Mouse (Mus musculus) CD8-positive naive resting alpha-beta T cell, adult 2 months (primary cell): ENCODE measurements around the gene Pi16.
"Not testable (repeated sequence)": the region's sequence is repeated elsewhere in the genome, so short reads cannot be mapped to it uniquely, and the experiment has no call there.

Experiments used
- DNase-seq, 2 experiments: peaks; one replicate each; pipeline ENCODE4 v3.0.0; 2022; ENCODE audit warnings: low read depth in 2 of 2, low spot score in 2 of 2

Gene Pi16

GRCm38 (mm10) chr17:29317380-29317779 is at the start of gene Pi16:
Gene Pi16, plus strand, starts transcription at chr17:29317680.
- not testable (repeated sequence) for DNase-seq

DNA sequence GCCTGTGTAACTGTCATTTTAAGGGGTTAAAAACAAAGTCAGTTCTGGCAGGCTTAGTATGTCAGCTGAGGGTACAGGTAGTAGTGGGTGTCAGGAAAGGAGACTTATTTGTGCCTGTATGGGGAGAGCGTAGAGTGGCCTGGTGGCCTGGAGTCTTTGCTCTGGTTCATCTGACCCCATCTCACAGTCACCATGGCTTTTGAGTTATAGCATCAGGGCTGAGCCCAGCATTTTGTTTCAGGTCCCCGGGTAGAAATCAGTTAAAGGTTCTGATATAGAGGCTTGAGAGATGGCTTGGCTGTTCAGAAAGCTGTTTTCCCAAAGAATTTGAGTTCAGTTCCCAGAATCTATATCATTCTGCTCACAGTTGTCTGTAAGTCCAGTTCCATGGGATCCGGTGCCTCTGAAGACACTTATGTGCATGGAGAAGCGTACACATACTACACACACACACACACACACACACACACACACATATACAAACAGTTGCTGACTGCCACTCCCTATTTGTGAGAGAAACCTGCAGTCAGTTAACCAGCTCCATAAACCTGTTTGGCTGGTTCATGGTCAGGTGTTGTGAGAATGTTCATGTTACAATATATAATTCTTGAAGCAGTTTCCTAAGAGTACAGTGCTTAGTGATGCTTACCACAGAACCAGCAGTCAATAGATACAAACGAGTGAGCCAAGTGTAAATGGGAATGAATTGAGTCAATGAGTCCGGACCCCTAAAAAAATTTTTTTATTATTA is 49.4 kb upstream of the Pi16 start:
- DNase-seq: no peak

DNA sequence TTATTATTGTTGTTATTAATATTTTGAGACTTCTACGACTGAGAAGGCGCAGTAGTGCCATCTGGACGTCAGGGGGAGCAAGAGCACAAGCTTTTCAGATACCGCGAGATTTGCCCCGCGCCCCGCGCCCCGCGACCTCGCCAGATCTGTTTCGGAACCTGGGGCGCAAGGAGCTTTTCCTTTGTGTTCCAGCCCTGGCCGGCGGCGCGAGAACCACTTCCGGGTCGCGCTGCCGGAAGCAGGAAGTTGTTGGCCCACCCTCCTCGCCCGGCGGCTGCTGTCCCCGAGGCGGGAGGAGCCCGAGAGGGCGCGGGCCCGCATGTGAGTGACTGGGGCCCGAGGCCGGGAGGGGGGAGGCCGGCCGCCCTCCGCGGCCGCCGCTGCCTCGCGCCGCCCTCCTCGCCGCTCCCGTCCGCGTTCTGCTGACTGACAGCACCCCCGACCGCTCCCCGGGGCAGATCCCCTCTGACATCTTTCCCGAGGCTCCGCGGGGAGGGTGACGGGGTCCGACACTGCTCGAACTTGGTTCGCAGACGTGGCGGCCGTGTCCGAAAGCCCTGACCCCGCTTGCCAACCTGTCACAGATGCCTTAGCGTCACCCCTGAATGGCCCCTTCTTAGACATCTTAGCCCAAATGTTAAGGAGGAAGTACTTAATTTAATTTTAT is 48.7 kb upstream of the Pi16 start, which contains the start of gene BC004004:
Gene BC004004, plus strand, starts transcription at position 107 of the 667 bp plus-strand sequence.
- peak; percentile 90 to 92 for DNase-seq

- no peak for DNase-seq
Observed at GRCm38 (mm10) chr17:29269349-29269706, 48.2 kb upstream of the Pi16 start.

DNA sequence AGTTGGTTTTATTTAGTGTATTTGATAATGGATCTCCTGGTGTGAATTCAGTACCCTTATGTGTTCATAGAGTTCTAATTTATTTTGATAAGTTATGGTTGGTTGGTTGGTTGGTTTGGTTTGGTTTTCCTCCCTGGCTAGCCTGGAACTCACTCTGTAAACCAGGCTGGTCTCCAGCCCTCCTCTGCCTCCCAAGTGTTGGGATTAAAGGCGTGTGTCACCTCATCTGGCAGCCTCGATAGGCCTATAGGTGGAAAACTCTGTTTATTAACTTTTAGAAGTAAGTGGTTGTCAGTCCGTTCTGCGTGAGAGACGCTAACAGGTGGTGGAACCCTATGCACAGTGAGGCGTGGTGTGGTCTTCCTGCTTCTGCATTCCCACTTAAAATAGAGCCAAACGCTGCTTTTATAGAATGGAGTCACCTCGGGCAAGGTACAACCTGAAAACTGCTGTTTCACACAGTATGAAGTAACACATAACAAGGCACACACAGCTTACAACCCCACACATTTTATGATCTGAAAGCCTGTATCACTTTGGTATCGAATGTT is 47.3 kb upstream of the Pi16 start:
- no peak for DNase-seq

GRCm38 (mm10) chr17:29273156-29273555 is 44.3 kb upstream of the Pi16 start:
- no peak for DNase-seq

- DNase-seq: no peak
Observed at GRCm38 (mm10) chr17:29273889-29274288, 43.6 kb upstream of the Pi16 start.

DNA sequence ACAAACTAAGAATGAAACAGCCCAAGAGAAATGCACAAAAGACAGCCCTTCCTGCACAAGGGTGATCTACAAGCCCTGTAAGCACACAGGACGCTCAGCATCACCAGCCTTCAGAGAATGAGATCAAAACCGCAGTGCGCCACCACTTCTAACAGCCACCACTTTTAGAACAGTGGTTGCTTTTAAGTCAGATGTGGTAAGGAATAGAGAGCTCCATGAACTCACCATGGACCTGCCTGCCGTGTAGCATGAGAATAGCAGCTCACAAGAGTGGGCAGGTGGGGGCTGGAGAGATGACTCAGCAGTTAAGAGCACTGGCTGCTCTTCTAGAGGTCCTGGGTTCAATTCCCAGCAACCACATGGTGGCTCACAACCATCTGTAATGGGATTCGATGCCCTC is 37.1 kb upstream of the Pi16 start:
- DNase-seq: peak; percentile 83 to 90

- DNase-seq: no peak
Observed at GRCm38 (mm10) chr17:29281541-29281940, 35.9 kb upstream of the Pi16 start.

DNA sequence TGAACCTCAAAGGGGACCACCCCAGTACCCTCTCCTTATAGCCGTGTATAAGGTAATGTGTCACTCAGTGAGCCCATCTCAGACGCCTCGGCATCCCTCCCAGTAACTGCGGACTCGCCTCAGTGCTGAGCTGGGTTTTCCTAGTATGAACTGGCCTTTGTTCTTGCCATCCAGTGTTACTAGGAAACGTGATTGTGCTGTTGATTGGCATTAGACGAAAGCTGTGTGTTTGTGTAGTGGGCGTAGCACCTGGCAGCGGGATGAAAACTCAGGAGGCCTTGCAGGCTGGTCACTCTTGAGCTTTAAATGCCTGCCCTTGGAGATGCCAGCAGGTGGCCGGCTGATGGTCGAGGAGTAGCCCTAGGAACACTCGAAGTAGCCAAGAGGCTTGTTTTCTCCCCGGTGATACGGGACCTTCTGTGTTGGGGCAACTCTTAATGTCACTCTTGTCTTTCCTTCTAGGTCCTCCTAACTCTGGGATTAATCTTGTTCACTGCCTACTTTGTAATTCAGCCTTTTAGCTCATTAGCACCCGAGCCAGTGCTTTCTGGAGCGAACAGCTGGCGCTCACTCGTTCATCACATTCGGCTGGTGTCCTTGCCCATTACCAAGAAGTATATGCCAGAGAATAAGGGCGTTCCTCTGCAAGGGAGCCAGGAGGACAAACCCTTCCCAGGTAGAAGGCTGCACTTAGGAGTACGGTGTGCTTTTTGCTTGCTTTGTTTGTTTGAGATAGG is 35.1 kb upstream of the Pi16 start:
- DNase-seq: no peak

DNA sequence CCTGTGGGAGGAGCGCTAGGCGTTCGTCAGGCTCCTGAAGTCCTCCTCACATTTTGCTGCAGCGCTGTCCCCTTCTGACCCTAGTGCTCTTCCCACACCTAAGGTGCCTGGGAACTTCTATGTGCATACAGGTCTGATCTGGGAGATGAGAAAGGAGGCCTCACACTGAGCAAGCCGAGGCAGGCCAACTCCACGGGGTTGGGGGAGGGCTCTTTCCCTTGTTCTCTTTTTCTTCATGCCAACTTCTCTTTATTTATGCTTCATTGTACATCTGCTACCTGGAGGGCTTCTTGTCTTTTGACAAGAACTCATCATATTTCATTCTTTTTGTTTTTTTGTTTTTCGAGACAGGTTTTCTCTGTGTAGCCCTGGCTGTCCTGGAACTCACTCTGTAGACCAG is 25.7 kb upstream of the Pi16 start:
- no peak for DNase-seq

DNA sequence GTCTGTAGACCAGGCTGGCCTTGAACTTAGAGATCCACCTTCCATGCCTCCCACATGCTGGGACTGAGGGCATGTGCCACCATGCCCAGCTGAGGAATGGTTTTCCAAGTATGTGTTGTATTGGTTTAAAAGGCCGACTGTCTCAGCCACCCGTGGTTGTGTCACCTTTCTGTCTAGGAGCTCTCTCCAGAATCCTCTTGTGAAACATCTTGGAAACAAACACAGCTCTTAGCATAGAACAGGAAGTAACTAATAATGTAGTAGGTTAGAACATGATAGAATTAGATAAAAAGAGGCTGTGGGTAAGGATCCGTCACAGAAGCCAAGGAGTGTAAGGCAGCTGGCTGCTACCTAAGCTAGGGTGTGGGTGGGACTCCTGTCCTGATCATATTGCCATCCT is 24.5 kb upstream of the Pi16 start:
- DNase-seq: no peak

- no peak for DNase-seq
Observed at GRCm38 (mm10) chr17:29293807-29294605, 23.5 kb upstream of the Pi16 start.

GRCm38 (mm10) chr17:29295835-29296234 is 21.6 kb upstream of the Pi16 start:
- DNase-seq: no peak

GRCm38 (mm10) chr17:29297321-29297720 is 20.2 kb upstream of the Pi16 start:
- no peak for DNase-seq

- DNase-seq: no peak
Observed at GRCm38 (mm10) chr17:29297813-29298212, 19.7 kb upstream of the Pi16 start.

GRCm38 (mm10) chr17:29299282-29299681 is 18.2 kb upstream of the Pi16 start:
- no peak for DNase-seq

DNA sequence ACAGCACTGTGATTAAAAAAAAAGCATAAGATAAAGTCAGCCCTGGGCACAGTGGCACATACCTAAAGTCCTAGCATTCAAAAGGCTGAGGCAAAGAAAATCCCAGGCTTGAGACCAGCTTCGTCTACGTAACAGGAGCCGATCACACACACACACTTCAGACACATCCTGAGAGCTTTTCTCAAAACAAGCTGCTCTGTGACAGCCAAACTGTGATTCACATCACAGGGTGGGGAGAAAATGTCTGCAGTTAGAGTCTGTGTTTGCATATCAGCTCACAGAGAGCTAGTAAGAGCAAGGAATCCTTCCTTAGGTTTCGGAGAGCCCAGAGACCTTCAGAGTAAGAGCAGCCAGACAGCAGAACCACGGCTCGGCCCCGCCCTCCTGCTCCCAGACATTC is 16.6 kb upstream of the Pi16 start:
- DNase-seq: no peak

- DNase-seq: no peak
Observed at GRCm38 (mm10) chr17:29301421-29301820, 16.1 kb upstream of the Pi16 start.

DNA sequence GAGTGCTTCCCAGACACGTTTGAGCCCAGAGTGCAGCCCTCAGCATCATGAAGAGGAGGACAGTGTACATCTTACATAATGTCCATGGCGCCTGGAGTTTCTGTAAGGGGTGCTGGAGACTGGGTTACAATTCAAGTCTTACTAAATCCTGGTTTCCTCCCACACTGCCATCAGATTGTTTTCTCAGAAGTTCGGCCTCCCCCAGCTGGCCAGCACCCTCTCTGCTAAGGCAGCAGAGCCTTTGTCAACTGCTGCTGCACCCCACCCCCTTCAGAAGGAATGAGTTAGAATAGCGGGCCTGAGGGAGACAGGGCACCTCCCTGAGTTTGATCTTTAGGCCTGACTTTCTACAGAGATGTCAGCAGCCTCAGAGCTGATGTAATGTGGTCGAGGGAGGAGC is 15.3 kb upstream of the Pi16 start:
- no peak for DNase-seq

DNA sequence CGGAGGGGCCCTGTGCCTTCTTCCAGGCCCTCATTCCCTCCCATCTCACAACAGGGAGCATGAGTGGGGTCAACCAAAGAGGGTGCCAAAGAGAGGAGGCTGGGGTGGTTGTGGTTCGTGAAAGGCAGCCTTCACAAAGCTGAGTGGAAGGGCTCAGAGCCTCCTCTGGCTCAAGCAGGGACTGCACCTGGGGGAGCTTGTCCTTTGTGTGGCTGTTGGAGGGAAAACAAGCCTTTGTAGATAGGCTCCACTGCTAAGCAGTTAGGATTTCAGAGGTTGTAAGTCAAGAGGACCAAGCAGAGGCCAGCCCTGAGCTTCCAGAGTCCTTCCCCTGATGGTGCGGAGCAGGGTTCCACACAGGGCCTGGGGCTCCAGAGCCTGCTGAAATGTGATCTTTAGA is 14.4 kb upstream of the Pi16 start:
- peak in 1 of 2 experiments; percentile 39 for DNase-seq
